Mouse (Mus musculus): Measurements from ENCODE around the gene Pnpla5. TPM values are rescaled to one million over a fixed set of nuclear protein-coding genes. Genes with fewer than 3 reads are reported as not detected.

Gene Pnpla5
- polyA plus RNA-seq, 1 experiment from 2014 or later = not detected

GRCm38 (mm10) chr15:84078667-84079066 is 44.3 kb downstream of the Pnpla5 start:
- Histone ChIP-seq H3K36me3 (ENCODE audit: control insufficient read depth, insufficient read depth) (no peaks in the 10 kb centered on the region), H3K4me2 (ENCODE audit: low read depth, low read length) (no peak overlapping the region), H3K4me3 (ENCODE audit: low read length) (no peak overlapping the region), H3K4me1 (ENCODE audit: control insufficient read depth, insufficient read depth, low read length) (no peaks in the 10 kb centered on the region), H3K27me3 (ENCODE audit: control insufficient read depth, insufficient read depth, low read length) (peaks cover 24% of the 10 kb centered on the region), H3K27ac (ENCODE audit: low read length) (no peak overlapping the region), H3K9me3 (replicated peaks; ENCODE audit: control insufficient read depth, low read length) (no peaks in the 10 kb centered on the region), H3K9ac (ENCODE audit: low read length) (no peak overlapping the region)
- WGBS = 71% methylated on average over 13 of the region's 13 CpGs
- no peak for ATAC-seq (replicated peaks; ENCODE audit: extremely low read depth, insufficient read depth, low FRiP score)

- Histone ChIP-seq H3K4me1 (ENCODE audit: control insufficient read depth, insufficient read depth, low read length) (no peaks in the 10 kb centered on the region), H3K36me3 (ENCODE audit: control insufficient read depth, insufficient read depth) (no peaks in the 10 kb centered on the region), H3K9me3 (replicated peaks; ENCODE audit: control insufficient read depth, low read length) (no peaks in the 10 kb centered on the region), H3K4me2 (ENCODE audit: low read depth, low read length) (no peak overlapping the region), H3K4me3 (ENCODE audit: low read length) (no peak overlapping the region), H3K27ac (ENCODE audit: low read length) (no peak overlapping the region), H3K9ac (ENCODE audit: low read length) (no peak overlapping the region), H3K27me3 (ENCODE audit: control insufficient read depth, insufficient read depth, low read length) (peaks cover 34% of the 10 kb centered on the region)
- ATAC-seq (replicated peaks; ENCODE audit: extremely low read depth, insufficient read depth, low FRiP score) = no peak
- 55% methylated on average over 17 of the region's 17 CpGs for WGBS
Observed at GRCm38 (mm10) chr15:84077151-84077550, 45.8 kb downstream of the Pnpla5 start.

- no peak overlapping the region for H3K27ac ChIP-seq (ENCODE audit: low read length)
- H3K4me3 ChIP-seq (ENCODE audit: low read length) = no peak overlapping the region
- H3K4me1 ChIP-seq (ENCODE audit: control insufficient read depth, insufficient read depth, low read length) = no peaks in the 10 kb centered on the region
- ATAC-seq (replicated peaks; ENCODE audit: extremely low read depth, insufficient read depth, low FRiP score) = no peak
- no peak overlapping the region for H3K4me2 ChIP-seq (ENCODE audit: low read depth, low read length)
- WGBS = 20% methylated on average over 17 of the region's 17 CpGs
- H3K9me3 ChIP-seq (replicated peaks; ENCODE audit: control insufficient read depth, low read length) = no peaks in the 10 kb centered on the region
- peaks cover 46% of the 10 kb centered on the region for H3K27me3 ChIP-seq (ENCODE audit: control insufficient read depth, insufficient read depth, low read length)
- H3K9ac ChIP-seq (ENCODE audit: low read length) = no peak overlapping the region
- no peaks in the 10 kb centered on the region for H3K36me3 ChIP-seq (ENCODE audit: control insufficient read depth, insufficient read depth)
Observed at GRCm38 (mm10) chr15:84074705-84075185, 48.2 kb downstream of the Pnpla5 start.

GRCm38 (mm10) chr15:84073911-84074704 is 48.9 kb downstream of the Pnpla5 start:
- ATAC-seq (replicated peaks; ENCODE audit: extremely low read depth, insufficient read depth, low FRiP score) = no peak

GRCm38 (mm10) chr15:84073058-84073457 is 49.9 kb downstream of the Pnpla5 start:
- Histone ChIP-seq H3K4me1 (ENCODE audit: control insufficient read depth, insufficient read depth, low read length) (no peaks in the 10 kb centered on the region), H3K9me3 (replicated peaks; ENCODE audit: control insufficient read depth, low read length) (no peaks in the 10 kb centered on the region), H3K36me3 (ENCODE audit: control insufficient read depth, insufficient read depth) (no peaks in the 10 kb centered on the region), H3K4me2 (ENCODE audit: low read depth, low read length) (no peak overlapping the region), H3K4me3 (ENCODE audit: low read length) (no peak overlapping the region), H3K27ac (ENCODE audit: low read length) (no peak overlapping the region), H3K27me3 (ENCODE audit: control insufficient read depth, insufficient read depth, low read length) (peaks cover 56% of the 10 kb centered on the region), H3K9ac (ENCODE audit: low read length) (no peak overlapping the region)
- 15% methylated on average over 8 of the region's 8 CpGs for WGBS
- no peak for ATAC-seq (replicated peaks; ENCODE audit: extremely low read depth, insufficient read depth, low FRiP score)

More at GRCm38 (mm10) chr15:84073911-84074704, 48.9 kb downstream of the Pnpla5 start:
- 13% methylated on average over 15 of the region's 15 CpGs for WGBS
- no peak overlapping the region for H3K9ac ChIP-seq (ENCODE audit: low read length)
- H3K9me3 ChIP-seq (replicated peaks; ENCODE audit: control insufficient read depth, low read length) = no peaks in the 10 kb centered on the region
- no peaks in the 10 kb centered on the region for H3K36me3 ChIP-seq (ENCODE audit: control insufficient read depth, insufficient read depth)
- no peak overlapping the region for H3K27ac ChIP-seq (ENCODE audit: low read length)
- no peak overlapping the region for H3K4me2 ChIP-seq (ENCODE audit: low read depth, low read length)
- peaks cover 47% of the 10 kb centered on the region for H3K27me3 ChIP-seq (ENCODE audit: control insufficient read depth, insufficient read depth, low read length)
- H3K4me3 ChIP-seq (ENCODE audit: low read length) = no peak overlapping the region
- no peaks in the 10 kb centered on the region for H3K4me1 ChIP-seq (ENCODE audit: control insufficient read depth, insufficient read depth, low read length)

GRCm38 (mm10) chr15:84072226-84072625 is 50.7 kb downstream of the Pnpla5 start:
- H3K4me2 ChIP-seq (ENCODE audit: low read depth, low read length) = no peak overlapping the region
- H3K27ac ChIP-seq (ENCODE audit: low read length) = no peak overlapping the region
- 32% methylated on average over 7 of the region's 7 CpGs for WGBS
- no peaks in the 10 kb centered on the region for H3K36me3 ChIP-seq (ENCODE audit: control insufficient read depth, insufficient read depth)
- no peaks in the 10 kb centered on the region for H3K9me3 ChIP-seq (replicated peaks; ENCODE audit: control insufficient read depth, low read length)
- no peak for ATAC-seq (replicated peaks; ENCODE audit: extremely low read depth, insufficient read depth, low FRiP score)
- no peaks in the 10 kb centered on the region for H3K4me1 ChIP-seq (ENCODE audit: control insufficient read depth, insufficient read depth, low read length)
- peaks cover 64% of the 10 kb centered on the region for H3K27me3 ChIP-seq (ENCODE audit: control insufficient read depth, insufficient read depth, low read length)
- no peak overlapping the region for H3K9ac ChIP-seq (ENCODE audit: low read length)
- no peak overlapping the region for H3K4me3 ChIP-seq (ENCODE audit: low read length)

GRCm38 (mm10) chr15:84070116-84070676 is 52.8 kb downstream of the Pnpla5 start:
- H3K36me3 ChIP-seq (ENCODE audit: control insufficient read depth, insufficient read depth) = no peaks in the 10 kb centered on the region

GRCm38 (mm10) chr15:84069455-84070050 is 53.4 kb downstream of the Pnpla5 start:
- peaks cover 9% of the 10 kb centered on the region for H3K9me3 ChIP-seq (replicated peaks; ENCODE audit: control insufficient read depth, low read length)

More at GRCm38 (mm10) chr15:84070116-84070676, 52.8 kb downstream of the Pnpla5 start:
- Histone ChIP-seq H3K4me1 (ENCODE audit: control insufficient read depth, insufficient read depth, low read length) (no peaks in the 10 kb centered on the region), H3K9me3 (replicated peaks; ENCODE audit: control insufficient read depth, low read length) (peaks cover 8% of the 10 kb centered on the region), H3K4me2 (ENCODE audit: low read depth, low read length) (no peak overlapping the region), H3K27me3 (ENCODE audit: control insufficient read depth, insufficient read depth, low read length) (peaks cover 60% of the 10 kb centered on the region), H3K4me3 (ENCODE audit: low read length) (no peak overlapping the region), H3K27ac (ENCODE audit: low read length) (no peak overlapping the region), H3K9ac (ENCODE audit: low read length) (no peak overlapping the region)
- WGBS = 1% methylated on average over 13 of the region's 13 CpGs
- no peak for ATAC-seq (replicated peaks; ENCODE audit: extremely low read depth, insufficient read depth, low FRiP score)

GRCm38 (mm10) chr15:84065701-84066100 is 57.3 kb downstream of the Pnpla5 start:
- H3K4me1 ChIP-seq (ENCODE audit: control insufficient read depth, insufficient read depth, low read length) = no peaks in the 10 kb centered on the region
- no peaks in the 10 kb centered on the region for H3K36me3 ChIP-seq (ENCODE audit: control insufficient read depth, insufficient read depth)
- H3K9me3 ChIP-seq (replicated peaks; ENCODE audit: control insufficient read depth, low read length) = peaks cover 11% of the 10 kb centered on the region
- H3K9ac ChIP-seq (ENCODE audit: low read length) = no peak overlapping the region
- 65% methylated on average over 4 of the region's 4 CpGs for WGBS
- no peak for ATAC-seq (replicated peaks; ENCODE audit: extremely low read depth, insufficient read depth, low FRiP score)
- no peak overlapping the region for H3K4me3 ChIP-seq (ENCODE audit: low read length)
- H3K27ac ChIP-seq (ENCODE audit: low read length) = no peak overlapping the region
- H3K4me2 ChIP-seq (ENCODE audit: low read depth, low read length) = no peak overlapping the region
- H3K27me3 ChIP-seq (ENCODE audit: control insufficient read depth, insufficient read depth, low read length) = peaks cover 43% of the 10 kb centered on the region

More at GRCm38 (mm10) chr15:84069455-84070050, 53.4 kb downstream of the Pnpla5 start:
- Histone ChIP-seq H3K4me3 (ENCODE audit: low read length) (no peak overlapping the region), H3K9ac (ENCODE audit: low read length) (no peak overlapping the region), H3K4me1 (ENCODE audit: control insufficient read depth, insufficient read depth, low read length) (no peaks in the 10 kb centered on the region), H3K27me3 (ENCODE audit: control insufficient read depth, insufficient read depth, low read length) (peaks cover 58% of the 10 kb centered on the region), H3K4me2 (ENCODE audit: low read depth, low read length) (no peak overlapping the region), H3K36me3 (ENCODE audit: control insufficient read depth, insufficient read depth) (no peaks in the 10 kb centered on the region), H3K27ac (ENCODE audit: low read length) (no peak overlapping the region)
- ATAC-seq (replicated peaks; ENCODE audit: extremely low read depth, insufficient read depth, low FRiP score) = no peak
- 10% methylated on average over 16 of the region's 16 CpGs for WGBS

Data from heart, embryonic 16.5 days (tissue).